Mouse (Mus musculus) neural tube, embryonic 14.5 days (tissue): ENCODE results near the gene Npas4. TPM values are rescaled to one million over a fixed set of nuclear protein-coding genes. Genes with fewer than 3 reads are reported as not detected.

Experiments used
- ATAC-seq: fragments of 200-750 bp; cut with Nextera tagmentation; 2 replicates; pipeline ENCODE4 v1.8.0; 2017; ENCODE audit warnings: low read depth, mild to moderate bottlenecking, moderate TSS enrichment, moderate library complexity
- H3K27ac ChIP-seq: fragments of 300-500 bp; sonication (generic); 2 replicates; pipeline ENCODE4 v1.5.1; 2014; ENCODE audit warnings: low read depth, mild to moderate bottlenecking, control low read depth, low read length, moderate library complexity, mixed read lengths
- H3K27me3 ChIP-seq: fragments of 300-500 bp; sonication (generic); 2 replicates; pipeline ENCODE4 v1.6.1; 2014; ENCODE audit warnings: low read length; ENCODE audit not compliant: control insufficient read depth, insufficient read depth
- H3K36me3 ChIP-seq: fragments of 300-500 bp; sonication (generic); 2 replicates; pipeline ENCODE4 v1.6.1; 2014; ENCODE audit warnings: low read length, mixed read lengths; ENCODE audit not compliant: control insufficient read depth, insufficient read depth
- H3K4me1 ChIP-seq: fragments of 300-500 bp; sonication (generic); 2 replicates; pipeline ENCODE4 v1.6.1; 2014; ENCODE audit warnings: low read length; ENCODE audit not compliant: control insufficient read depth, insufficient read depth
- H3K4me2 ChIP-seq: fragments of 300-500 bp; sonication (generic); 2 replicates; pipeline ENCODE4 v1.6.1; 2014; ENCODE audit warnings: mild to moderate bottlenecking, low read depth, low read length, control low read depth
- H3K4me3 ChIP-seq: fragments of 300-500 bp; sonication (generic); 2 replicates; pipeline ENCODE4 v1.5.1; 2014; ENCODE audit warnings: low read depth, low read length, control low read depth, mixed read lengths
- H3K9ac ChIP-seq: fragments of 300-500 bp; sonication (generic); replicated peaks from 2 replicates; pipeline ENCODE4 v1.6.1; 2014; ENCODE audit warnings: low read depth, mild to moderate bottlenecking, control low read depth, low read length, mixed read lengths
- H3K9me3 ChIP-seq: fragments of 300-500 bp; sonication (generic); 2 replicates; pipeline ENCODE4 v1.6.1; 2016; ENCODE audit warnings: low read length; ENCODE audit not compliant: control insufficient read depth
- WGBS: fragments of 180-500 bp; shearing (Covaris S2); extraction: QIAGEN DNeasy Blood & Tissue Kit; methylation state at CpG from one replicate; pipeline ENCODE4 v1.1.7; 2014; 5-methylcytosine and 5-hydroxymethylcytosine counted together
- polyA plus RNA-seq: library from polyadenylated mRNA; unstranded; fragments of >200 nt; fragmentation: Nextera tagmentation; extraction: Ambion mirVana; gene quantifications from 2 replicates; pipeline ENCODE4 v1.2.1, GENCODE M21; 2014

Npas4 gene
- polyA plus RNA-seq, 1 experiment from 2014 or later, result 0.48 TPM

DNA sequence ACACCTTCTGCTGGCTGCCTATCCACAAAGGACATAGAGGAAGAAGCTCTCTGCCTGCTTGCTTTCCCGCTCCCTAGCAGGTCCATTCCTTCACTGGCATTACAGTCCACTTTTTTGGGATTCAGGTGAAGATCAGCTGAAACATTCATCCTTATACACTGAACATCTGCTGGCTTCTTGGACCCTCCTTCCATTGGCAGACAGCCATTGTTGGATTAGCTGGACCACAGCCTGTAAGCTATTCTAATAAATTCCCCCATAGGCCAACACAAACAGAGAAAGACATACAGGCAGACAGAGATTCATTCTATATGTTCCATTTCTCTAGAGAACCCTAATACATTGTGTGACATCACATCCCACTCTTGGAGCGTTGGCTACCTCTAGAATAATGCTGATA, 53.2 kb downstream of the Npas4 start:
- Histone ChIP-seq H3K9me3 (no peaks in the 10 kb centered on the region), H3K27ac (no peak overlapping the region), H3K4me1 (peaks cover under 1% of the 10 kb centered on the region; the same call in 1 of the 2 replicates), H3K27me3 (no peaks in the 10 kb centered on the region), H3K4me3 (no peak overlapping the region), H3K9ac (no peak overlapping the region), H3K36me3 (0 out of 2 replicates have a peak, but pooled peaks cover 6% of the 10 kb centered on the region), H3K4me2 (no peak overlapping the region)
- WGBS, result 81% methylated on average over 2 of the region's 2 CpGs
- ATAC-seq, result no peak

Other genes starting within 250 kb of the Npas4 start
- gene Rbm4b, start 233.8 kb downstream of the Npas4 start, polyA plus RNA-seq, result 157 and 158 TPM in 2 replicates
- gene Rbm4, start 196.4 kb downstream of the Npas4 start, polyA plus RNA-seq, result 81.1 and 95.9 TPM in 2 replicates
- 13.4 and 21.0 TPM in 2 replicates for gene Gm21992, start 178.7 kb downstream of the Npas4 start, polyA plus RNA-seq
- 54.6 and 61.1 TPM in 2 replicates for gene Rbm14, start 178.7 kb downstream of the Npas4 start, polyA plus RNA-seq
- 36.4 and 38.1 TPM in 2 replicates for gene Ccs, start 151.0 kb downstream of the Npas4 start, polyA plus RNA-seq
- gene Ccdc87, start 150.9 kb downstream of the Npas4 start, polyA plus RNA-seq, result 0.48 and 0.58 TPM in 2 replicates
- gene Ctsf, start 135.2 kb downstream of the Npas4 start, polyA plus RNA-seq, result 75.8 and 76.9 TPM in 2 replicates
- 2.2 and 2.8 TPM in 2 replicates for gene Actn3, start 112.4 kb downstream of the Npas4 start, polyA plus RNA-seq
- 19.1 and 19.4 TPM in 2 replicates for gene Zdhhc24, start 111.6 kb downstream of the Npas4 start, polyA plus RNA-seq
- gene Bbs1, start 83.7 kb downstream of the Npas4 start, polyA plus RNA-seq, result 7.8 and 10.8 TPM in 2 replicates
- gene Dpp3, start 62.0 kb downstream of the Npas4 start, polyA plus RNA-seq, result 75.9 and 95.2 TPM in 2 replicates
- gene Peli3, start 47.2 kb downstream of the Npas4 start, polyA plus RNA-seq, result 10.4 and 16.5 TPM in 2 replicates
- gene Mrpl11, start 28.2 kb downstream of the Npas4 start, polyA plus RNA-seq, result 111 and 119 TPM in 2 replicates
- 11.5 and 12.2 TPM in 2 replicates for gene Slc29a2, start 33.5 kb upstream of the Npas4 start, polyA plus RNA-seq
- 92.5 and 108 TPM in 2 replicates for gene B4gat1, start 48.5 kb upstream of the Npas4 start, polyA plus RNA-seq
- gene AC124502.3, start 48.6 kb upstream of the Npas4 start, polyA plus RNA-seq, result 2.1 and 3.0 TPM in 2 replicates
- gene Brms1, start 51.0 kb upstream of the Npas4 start, polyA plus RNA-seq, result 21.4 and 34.1 TPM in 2 replicates
- 0.62 and 0.86 TPM in 2 replicates for gene Rin1, start 60.2 kb upstream of the Npas4 start, polyA plus RNA-seq
- 6.3 and 26.4 TPM in 2 replicates for gene Cd248, start 77.8 kb upstream of the Npas4 start, polyA plus RNA-seq
- 19.8 and 23.7 TPM in 2 replicates for gene Tmem151a, start 95.2 kb upstream of the Npas4 start, polyA plus RNA-seq
- 62.2 and 63.5 TPM in 2 replicates for gene Yif1a, start 98.2 kb upstream of the Npas4 start, polyA plus RNA-seq
- 433 and 499 TPM in 2 replicates for gene Cnih2, start 108.2 kb upstream of the Npas4 start, polyA plus RNA-seq
- 199 and 222 TPM in 2 replicates for gene Rab1b, start 116.8 kb upstream of the Npas4 start, polyA plus RNA-seq
- 84.6 and 91.9 TPM in 2 replicates for gene Klc2, start 128.2 kb upstream of the Npas4 start, polyA plus RNA-seq